Mouse (Mus musculus): ENCODE measurements around the gene Igtp.
"Not testable (repeated sequence)": the region's sequence is repeated elsewhere in the genome, so short reads cannot be mapped to it uniquely, and the experiment has no call there.

The Igtp gene

GRCm38 (mm10) chr11:58213673-58214342, 14.5 kb downstream of the Igtp start:
- DNase-seq (ENCODE audit: extremely low spot score, low read depth, low spot score), result no peak

- no peak for DNase-seq (ENCODE audit: extremely low spot score, low read depth, low spot score)
Measured at GRCm38 (mm10) chr11:58214391-58215048, 15.2 kb downstream of the Igtp start.

DNA sequence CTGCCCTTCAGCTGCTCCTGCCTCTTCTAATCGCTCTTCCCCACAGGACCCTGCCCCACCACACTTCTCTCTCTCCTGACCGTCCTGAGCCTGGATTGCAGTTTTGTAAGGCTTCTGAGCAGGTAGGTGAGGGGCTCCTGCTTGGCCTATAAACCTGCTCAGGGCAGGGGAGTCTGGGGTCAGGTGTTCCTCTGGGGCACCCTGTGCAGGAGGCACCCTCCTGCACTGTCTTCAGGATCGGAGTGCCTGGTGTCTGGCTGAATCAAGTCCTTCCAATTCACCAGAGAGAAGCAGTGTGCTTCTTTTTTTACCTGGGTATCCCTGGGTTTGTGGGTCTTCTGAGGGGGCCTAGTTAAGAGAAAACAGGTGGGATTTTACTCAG, 15.7 kb downstream of the Igtp start:
- DNase-seq (ENCODE audit: extremely low spot score, low read depth, low spot score), result not testable (repeated sequence)

DNA sequence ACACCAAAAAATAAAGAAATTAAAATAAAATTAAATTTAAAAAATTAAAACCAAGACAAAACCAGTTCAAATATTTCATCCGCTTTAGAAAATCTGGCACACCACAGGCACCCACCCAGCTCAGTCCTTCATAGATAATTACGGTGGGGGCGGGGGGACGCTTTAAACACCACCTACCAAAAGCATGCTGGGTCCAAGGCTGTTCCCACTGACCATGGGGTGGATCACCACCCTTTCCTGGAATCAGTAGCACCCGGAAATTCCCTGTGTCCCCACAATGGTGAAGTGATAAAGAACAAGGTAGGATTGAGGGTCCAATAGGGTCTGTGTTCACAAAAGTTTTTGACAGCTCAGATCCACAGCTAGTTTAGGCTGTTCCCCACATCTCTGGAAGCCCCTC, 16.5 kb downstream of the Igtp start:
- DNase-seq (ENCODE audit: extremely low spot score, low read depth, low spot score), result no peak

DNA sequence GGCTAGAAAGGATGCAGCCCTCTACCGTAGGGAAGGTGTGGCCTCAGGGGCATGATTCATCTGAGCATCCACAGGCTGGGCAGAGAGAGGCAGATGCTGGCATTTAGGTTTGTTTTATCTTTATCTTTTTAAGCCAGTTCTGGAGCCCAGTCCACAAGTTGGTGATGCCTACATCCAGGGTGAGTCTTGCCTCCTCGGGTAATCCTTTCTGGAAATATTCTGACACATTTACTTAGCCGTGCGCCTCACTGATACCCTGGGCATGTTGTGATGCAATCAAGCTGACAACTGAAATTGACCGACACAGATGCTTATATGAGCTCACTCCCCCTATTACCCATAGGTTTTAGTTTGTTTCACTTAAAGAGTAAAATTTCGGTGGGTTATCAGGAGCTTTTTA, 17.5 kb downstream of the Igtp start:
- DNase-seq (ENCODE audit: extremely low spot score, low read depth, low spot score), result no peak

DNA sequence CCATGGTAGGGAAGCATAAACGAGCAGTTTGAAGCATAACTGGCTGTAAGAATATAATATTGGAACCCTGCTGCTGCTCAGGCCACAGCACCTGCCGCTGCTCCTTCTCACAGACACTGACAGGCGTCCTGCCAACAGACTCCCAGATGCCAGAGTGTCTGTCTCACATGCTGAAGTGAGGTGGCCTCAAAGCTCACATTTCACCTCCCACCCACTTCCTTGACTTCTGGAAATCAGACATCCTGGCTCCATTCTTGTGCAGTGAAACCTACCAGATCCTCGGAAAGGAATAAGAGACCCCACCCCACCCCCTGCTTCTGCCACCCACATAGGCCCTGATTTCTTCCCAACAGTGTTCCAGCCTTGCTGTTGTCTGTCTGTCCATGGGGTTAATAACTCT, 24.4 kb downstream of the Igtp start:
- DNase-seq (ENCODE audit: extremely low spot score, low read depth, low spot score), result no peak

DNA sequence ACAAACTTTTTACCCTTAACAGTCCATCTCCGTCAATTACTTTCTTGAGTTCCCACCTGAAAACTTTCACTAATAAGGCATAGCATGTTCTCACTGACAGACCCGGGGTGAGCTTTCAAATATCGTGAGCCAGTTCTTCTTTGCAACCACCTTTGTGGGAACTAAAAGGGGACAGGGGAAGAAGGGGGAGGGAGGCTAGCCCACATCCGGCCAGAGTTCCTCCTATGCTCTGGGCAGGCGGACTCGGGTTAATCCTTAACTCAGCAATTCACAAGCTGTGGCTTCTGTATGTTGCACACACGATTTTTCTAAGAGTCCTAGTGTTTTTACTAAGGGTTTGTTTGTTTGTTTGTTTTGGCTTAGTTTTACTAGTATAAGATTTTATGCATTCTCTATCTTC, 25.0 kb downstream of the Igtp start:
- no peak for DNase-seq (ENCODE audit: extremely low spot score, low read depth, low spot score)

GRCm38 (mm10) chr11:58224872-58225271, 25.5 kb downstream of the Igtp start:
- not testable (repeated sequence) for DNase-seq (ENCODE audit: extremely low spot score, low read depth, low spot score)

DNA sequence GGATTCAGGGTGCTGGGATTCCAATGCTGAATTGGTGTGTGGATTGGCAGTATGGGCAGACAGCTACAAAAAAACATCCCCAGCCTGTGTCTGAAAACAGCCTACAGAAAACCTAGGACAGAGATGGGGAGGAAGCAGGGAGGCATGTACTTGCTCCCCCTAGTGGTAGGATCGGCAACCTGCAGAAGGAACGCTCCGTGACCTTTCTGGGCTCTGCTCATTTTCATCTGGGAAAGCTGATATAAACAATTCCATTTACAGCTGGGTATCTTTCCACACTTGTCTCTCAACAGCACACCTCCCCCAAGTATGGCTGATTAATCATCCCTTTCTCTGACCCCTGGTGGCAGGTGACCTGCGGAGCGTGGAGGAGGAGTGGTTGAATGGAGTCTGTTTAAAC, 26.3 kb downstream of the Igtp start:
- DNase-seq (ENCODE audit: extremely low spot score, low read depth, low spot score), result peak; percentile 72

DNA sequence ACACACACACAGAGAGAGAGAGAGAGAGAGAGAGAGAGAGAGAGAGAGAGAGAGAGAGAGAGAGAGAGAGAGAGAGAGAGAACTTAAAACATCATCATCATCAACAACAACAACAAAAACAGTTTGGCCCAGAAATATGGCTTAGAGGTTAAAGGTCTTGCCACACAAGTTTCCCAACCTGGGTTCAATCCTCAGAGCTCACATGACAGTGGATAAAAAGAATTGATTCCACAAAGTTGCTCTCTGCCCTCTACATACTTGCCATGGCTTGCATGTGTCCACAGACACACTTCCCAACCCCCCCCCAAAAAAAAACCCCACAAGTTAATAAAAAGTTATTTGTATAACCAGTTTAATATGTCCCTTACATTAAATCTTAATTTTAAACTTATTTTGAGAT, 27.1 kb downstream of the Igtp start:
- no peak for DNase-seq (ENCODE audit: extremely low spot score, low read depth, low spot score)

- not testable (repeated sequence) for DNase-seq (ENCODE audit: extremely low spot score, low read depth, low spot score)
Measured at GRCm38 (mm10) chr11:58228021-58228420, 28.7 kb downstream of the Igtp start.

GRCm38 (mm10) chr11:58230396-58230910, 31.1 kb downstream of the Igtp start:
- no peak for DNase-seq (ENCODE audit: extremely low spot score, low read depth, low spot score)

DNA sequence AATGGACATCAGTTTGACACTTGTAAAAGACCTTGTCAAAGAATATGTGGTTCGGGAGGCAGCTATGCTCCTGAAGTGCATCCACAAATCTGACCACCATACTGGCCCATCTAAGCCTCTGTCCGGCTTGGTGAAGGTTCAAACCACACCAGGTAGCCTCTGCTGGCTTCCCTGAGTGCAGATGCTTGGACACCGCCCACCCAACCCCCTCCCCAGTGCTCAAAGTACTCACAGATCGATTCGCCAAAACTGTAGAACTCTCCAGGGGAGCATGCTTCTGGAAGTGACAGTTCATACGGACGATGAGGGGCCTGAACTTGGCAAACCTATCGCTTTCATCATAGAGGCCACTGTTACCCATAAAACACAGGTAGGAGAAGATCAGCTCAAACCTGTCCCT, 31.8 kb downstream of the Igtp start:
- DNase-seq (ENCODE audit: extremely low spot score, low read depth, low spot score), result no peak

DNA sequence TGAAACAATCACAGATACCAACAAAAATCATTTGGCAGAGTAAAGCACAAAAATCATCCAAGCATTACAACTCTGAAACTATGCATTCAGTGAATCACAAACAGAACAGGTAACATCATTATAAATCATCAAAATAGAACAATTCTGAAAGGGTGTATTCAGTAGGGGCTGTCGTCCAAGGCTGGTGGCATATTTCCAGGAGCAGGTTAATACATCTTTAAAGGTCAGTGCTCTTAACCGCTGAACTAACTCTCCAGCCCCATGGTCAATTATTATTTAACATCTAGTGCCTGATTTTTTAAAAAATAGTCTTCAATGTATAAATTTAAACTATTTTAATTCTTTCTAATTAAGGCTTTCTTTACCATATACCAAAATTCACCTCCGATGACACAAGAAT, 35.2 kb downstream of the Igtp start:
- DNase-seq (ENCODE audit: extremely low spot score, low read depth, low spot score), result not testable (repeated sequence)

DNA sequence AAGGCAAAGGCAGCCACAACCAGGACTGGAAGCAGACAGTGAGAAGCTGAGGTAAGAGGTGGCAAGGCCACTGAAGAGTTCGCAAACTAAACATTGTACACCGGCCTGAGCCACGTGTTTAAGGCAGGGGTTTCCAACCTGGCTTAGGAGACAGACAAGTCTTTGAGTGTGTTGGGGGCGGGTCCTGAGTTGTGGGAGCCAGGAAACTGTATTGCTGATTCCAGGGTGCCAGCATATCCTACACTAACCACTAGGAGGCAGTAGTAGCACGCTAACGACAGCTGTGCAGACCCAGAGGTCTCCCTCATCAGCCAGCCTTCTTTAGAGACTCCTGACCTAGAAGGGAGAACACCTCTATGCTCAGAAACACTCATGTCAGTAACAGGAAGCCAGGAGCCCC, 35.8 kb downstream of the Igtp start:
- DNase-seq (ENCODE audit: extremely low spot score, low read depth, low spot score), result no peak

- no peak for DNase-seq (ENCODE audit: extremely low spot score, low read depth, low spot score)
Measured at GRCm38 (mm10) chr11:58238840-58239791, 39.8 kb downstream of the Igtp start.

- no peak for DNase-seq (ENCODE audit: extremely low spot score, low read depth, low spot score)
Measured at GRCm38 (mm10) chr11:58247294-58247693, 47.9 kb downstream of the Igtp start.

DNA sequence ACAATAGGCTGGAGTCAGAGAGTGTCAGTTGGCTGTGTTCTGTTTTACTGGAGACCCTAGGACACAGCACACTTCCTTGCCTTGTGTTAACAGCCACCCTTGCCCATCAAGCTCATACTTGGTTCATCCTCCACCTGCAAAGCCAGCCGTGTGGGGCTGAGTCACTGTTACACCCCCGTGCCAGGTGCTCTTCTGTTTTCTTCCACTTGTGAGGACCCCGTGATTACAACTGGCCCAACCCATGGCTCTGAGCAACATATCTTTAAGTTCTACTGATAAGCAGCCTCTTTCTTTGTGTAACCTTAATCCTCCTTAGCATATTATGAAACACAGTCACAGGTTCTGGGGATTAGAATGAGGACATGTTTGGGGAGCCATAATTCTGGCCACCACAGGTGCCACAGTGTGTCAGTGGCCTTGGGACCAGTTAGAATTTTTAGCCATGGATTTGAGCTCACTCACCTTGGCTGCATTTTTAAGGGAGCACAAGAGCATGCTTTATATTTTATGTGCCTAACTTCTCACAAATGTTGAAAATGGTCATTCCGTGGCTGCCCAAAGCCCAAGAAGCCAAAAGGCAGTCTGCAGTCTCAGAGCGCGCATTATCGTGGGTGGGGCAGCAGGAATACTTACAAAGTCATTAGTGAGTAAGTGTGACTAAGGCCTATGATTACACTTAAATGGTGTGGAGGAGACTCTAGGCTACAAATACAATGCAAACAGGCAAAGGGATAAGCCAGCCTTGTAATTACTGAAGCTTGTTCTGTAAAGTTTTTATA, 50.0 kb downstream of the Igtp start:
- no peak for DNase-seq (ENCODE audit: extremely low spot score, low read depth, low spot score)

DNA sequence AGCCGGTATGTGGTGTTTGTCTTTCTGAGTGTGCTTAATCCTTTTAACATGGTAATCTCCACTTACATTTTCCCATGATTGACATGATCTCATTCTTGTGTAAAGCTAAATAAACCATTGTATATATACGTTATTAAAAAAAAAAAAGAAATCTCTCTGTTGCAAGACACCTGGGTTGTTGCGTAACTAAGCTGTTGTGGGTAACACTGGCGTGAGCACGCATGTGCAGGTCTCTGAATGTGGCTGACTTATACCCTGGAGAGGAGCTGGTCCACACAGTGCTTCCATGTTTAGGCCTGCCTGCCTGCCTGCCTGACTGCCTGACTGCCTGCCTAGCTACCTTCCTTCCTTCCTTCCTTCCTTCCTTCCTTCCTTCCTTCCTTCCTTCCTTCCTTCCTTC, 51.2 kb downstream of the Igtp start:
- no peak for DNase-seq (ENCODE audit: extremely low spot score, low read depth, low spot score)

DNA sequence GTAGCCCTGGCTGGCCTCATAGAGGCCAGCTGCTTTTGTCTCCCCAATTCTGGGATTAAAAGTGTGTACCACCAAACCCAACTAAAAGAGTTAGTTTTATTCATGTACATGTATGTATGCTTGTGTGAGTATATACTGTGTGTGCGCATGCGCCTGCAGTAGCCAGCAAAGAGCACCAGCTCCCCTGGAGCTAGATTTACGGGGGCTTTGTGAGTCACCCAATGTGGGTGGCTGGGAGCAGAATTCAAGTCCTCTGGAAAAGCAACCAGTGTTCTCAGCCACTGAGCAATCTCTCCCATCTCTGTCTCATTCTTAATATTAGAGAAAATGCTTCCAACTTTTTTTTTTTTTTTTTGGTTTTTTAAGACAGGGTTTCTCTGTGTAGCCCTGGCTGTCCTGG, 55.1 kb downstream of the Igtp start:
- no peak for DNase-seq (ENCODE audit: extremely low spot score, low read depth, low spot score)
